Mouse (Mus musculus) liver, embryonic 14.5 days (tissue): ENCODE measurements around the gene Mlec. TPM values are rescaled to one million over a fixed set of nuclear protein-coding genes. Genes with fewer than 3 reads are reported as not detected.
A peak's percentile ranks its signal among the peaks of the same experiment; 100 is the strongest.
"Not testable (repeated sequence)": the region's sequence is repeated elsewhere in the genome, so short reads cannot be mapped to it uniquely, and the experiment has no call there.

ENCODE experiments used
- ATAC-seq: fragments of 200-750 bp; cut with Nextera tagmentation; 2 replicates; pipeline ENCODE4 v1.8.0; 2017; ENCODE audit warnings: moderate number of reproducible peaks, mild to moderate bottlenecking, moderate library complexity; ENCODE audit not compliant: insufficient read depth
- DNase-seq, 3 experiments: peaks; one replicate each; pipeline ENCODE4 v3.0.0-alpha.2; 2012 to 2013; ENCODE audit warnings: low read depth in 3 of 3, low spot score in 3 of 3
- H3K27ac ChIP-seq: fragments of 300-500 bp; sonication (generic); 2 replicates; pipeline ENCODE4 v1.5.1; 2014; ENCODE audit warnings: moderate library complexity, mild to moderate bottlenecking, control low read depth, inconsistent platforms
- H3K27me3 ChIP-seq: fragments of 300-500 bp; sonication (generic); 2 replicates; pipeline ENCODE4 v1.6.1; 2014; ENCODE audit warnings: mild to moderate bottlenecking, low read length, moderate library complexity; ENCODE audit not compliant: control insufficient read depth, insufficient read depth
- H3K36me3 ChIP-seq: fragments of 300-500 bp; sonication (generic); replicated peaks from 2 replicates; pipeline ENCODE4 v1.6.1; 2014; ENCODE audit warnings: low read depth; ENCODE audit not compliant: control insufficient read depth, insufficient read depth
- H3K4me1 ChIP-seq, 2 experiments: fragments of 200-500 bp in 1 of 2; fragments of 300-500 bp in 1 of 2; sonication (generic) in 1 of 2; replicated peaks; 2 replicates each; pipeline ENCODE4 v1.6.1; 2012 to 2014; ENCODE audit warnings: antibody characterized with exemption in 1 of 2, inconsistent platforms in 1 of 2, low read length in 1 of 2; ENCODE audit not compliant: control insufficient read depth in 2 of 2, insufficient read depth in 2 of 2
- H3K4me2 ChIP-seq: fragments of 300-500 bp; sonication (generic); 2 replicates; pipeline ENCODE4 v1.6.1; 2014; ENCODE audit warnings: low read depth, mild to moderate bottlenecking, control low read depth, moderate library complexity
- H3K4me3 ChIP-seq, 2 experiments: fragments of 200-500 bp in 1 of 2; fragments of 300-500 bp in 1 of 2; sonication (generic) in 1 of 2; 2 replicates each; pipeline ENCODE4 v1.5.1; 2012 to 2014; ENCODE audit warnings: low read depth in 2 of 2, low read length in 2 of 2, mild to moderate bottlenecking in 2 of 2, control low read depth in 1 of 2, inconsistent platforms in 1 of 2, moderate library complexity in 1 of 2; ENCODE audit not compliant: insufficient read depth in 1 of 2
- H3K9ac ChIP-seq: fragments of 300-500 bp; sonication (generic); replicated peaks from 2 replicates; pipeline ENCODE4 v1.6.1; 2014; ENCODE audit warnings: mild to moderate bottlenecking, control low read depth, moderate library complexity
- H3K9me3 ChIP-seq: fragments of 300-500 bp; sonication (generic); 2 replicates; pipeline ENCODE4 v1.6.1; 2016; ENCODE audit warnings: low read length, mixed read lengths; ENCODE audit not compliant: control insufficient read depth
- CTCF ChIP-seq: IDR thresholded peaks from 2 replicates; pipeline ENCODE4 v1.5.1; 2016; ENCODE audit warnings: antibody characterized with exemption, low read depth, control low read depth
- EP300 ChIP-seq: IDR thresholded peaks from 2 replicates; pipeline ENCODE4 v1.6.1; 2016; ENCODE audit warnings: antibody characterized with exemption, low read depth
- WGBS: fragments of 180-500 bp; shearing (Covaris S2); extraction: QIAGEN DNeasy Blood & Tissue Kit; methylation state at CpG from one replicate; pipeline ENCODE4 v1.1.7; 2014; ENCODE audit not compliant: insufficient replicate concordance; 5-methylcytosine and 5-hydroxymethylcytosine counted together
- polyA plus RNA-seq, 2 experiments: library from polyadenylated mRNA; depleted of rRNA in 1 of 2; stranded (reverse) in 1 of 2; unstranded in 1 of 2; fragments of >200 nt; fragmentation: Nextera tagmentation in 1 of 2; extraction: Ambion mirVana in 1 of 2; gene quantifications; 2 replicates each; pipeline versions ENCODE4 v1.2.1 to v1.2.3; 2012 to 2014

The Mlec gene
- polyA plus RNA-seq, 2 experiments = 13.9 to 34.1 TPM

GRCm38 (mm10) chr5:115163563-115163962, 5.6 kb upstream of the Mlec start:
- Histone ChIP-seq H3K27me3 (no peaks in the 10 kb centered on the region), H3K27ac (no peak overlapping the region), H3K4me1 (peaks cover 4 to 25% of the 10 kb centered on the region in 2 experiments), H3K9me3 (no peaks in the 10 kb centered on the region), H3K4me3 (no peak overlapping the region), H3K9ac (no peak overlapping the region), H3K36me3 (no peaks in the 10 kb centered on the region), H3K4me2 (no peak overlapping the region)
- ATAC-seq = no peak
- no peak for DNase-seq
- TF ChIP-seq CTCF (peak; percentile 75), EP300 (no peak)
- 40% methylated on average over 8 of the region's 8 CpGs for WGBS

- not testable (repeated sequence) for H3K4me2 ChIP-seq
These were observed 3.9 kb upstream of the Mlec start for GRCm38 (mm10) chr5:115161940-115162279.

GRCm38 (mm10) chr5:115161064-115161939, 3.3 kb upstream of the Mlec start:
- WGBS = 31% methylated on average over 12 of the region's 13 CpGs
- Histone ChIP-seq H3K4me2 (0 out of 2 replicates have a peak overlapping the region, but pooled peaks have one; percentile 7), H3K9me3 (no peaks in the 10 kb centered on the region), H3K36me3 (no peaks in the 10 kb centered on the region), H3K9ac (no peak overlapping the region), H3K27me3 (no peaks in the 10 kb centered on the region), H3K4me3 (no peak overlapping the region), H3K27ac (no peak overlapping the region), H3K4me1 (peaks cover 7 to 15% of the 10 kb centered on the region in 2 experiments)
- ATAC-seq (no peak), DNase-seq (no peak)
- no peak for TF ChIP-seq EP300
- TF ChIP-seq CTCF = no peak

More at GRCm38 (mm10) chr5:115161940-115162279, 3.9 kb upstream of the Mlec start:
- 56% methylated on average over 1 of the region's 1 CpGs for WGBS
- H3K27ac ChIP-seq, ATAC-seq, H3K9ac ChIP-seq, H3K27me3 ChIP-seq, DNase-seq, H3K36me3 ChIP-seq, H3K9me3 ChIP-seq, H3K4me3 ChIP-seq: not testable (repeated sequence)
- H3K4me1 ChIP-seq = peaks cover 4 to 17% of the 10 kb centered on the region in 2 experiments

GRCm38 (mm10) chr5:115160655-115161054, 2.7 kb upstream of the Mlec start:
- 50% methylated on average over 6 of the region's 6 CpGs for WGBS

GRCm38 (mm10) chr5:115159165-115159564, 1.2 kb upstream of the Mlec start:
- no peak overlapping the region; the same call in 1 of the 2 replicates for H3K27ac ChIP-seq
- H3K9ac ChIP-seq = peak overlapping the region; percentile 69
- H3K4me2 ChIP-seq = peak overlapping the region; percentile 87
- WGBS = 36% methylated on average over 12 of the region's 12 CpGs
- H3K4me1 ChIP-seq = peaks cover 23 to 34% of the 10 kb centered on the region in 2 experiments
- no peak for DNase-seq
- peak overlapping the region; percentile 72 for H3K4me3 ChIP-seq
- no peaks in the 10 kb centered on the region for H3K27me3 ChIP-seq
- no peaks in the 10 kb centered on the region for H3K9me3 ChIP-seq
- no peak for TF ChIP-seq EP300
- TF ChIP-seq CTCF = no peak
- H3K36me3 ChIP-seq = no peaks in the 10 kb centered on the region
- no peak for ATAC-seq

More at GRCm38 (mm10) chr5:115160655-115161054, 2.7 kb upstream of the Mlec start:
- ATAC-seq (no peak), DNase-seq (no peak)
- Histone ChIP-seq H3K4me2 (no peak overlapping the region), H3K36me3 (no peaks in the 10 kb centered on the region), H3K27ac (no peak overlapping the region), H3K4me3 (no peak overlapping the region), H3K4me1 (peaks cover 14 to 20% of the 10 kb centered on the region in 2 experiments), H3K9me3 (no peaks in the 10 kb centered on the region), H3K9ac (no peak overlapping the region), H3K27me3 (no peaks in the 10 kb centered on the region)
- TF ChIP-seq CTCF = no peak
- TF ChIP-seq EP300 = no peak
